Mouse (Mus musculus): ENCODE data around the gene Atic.

DNA sequence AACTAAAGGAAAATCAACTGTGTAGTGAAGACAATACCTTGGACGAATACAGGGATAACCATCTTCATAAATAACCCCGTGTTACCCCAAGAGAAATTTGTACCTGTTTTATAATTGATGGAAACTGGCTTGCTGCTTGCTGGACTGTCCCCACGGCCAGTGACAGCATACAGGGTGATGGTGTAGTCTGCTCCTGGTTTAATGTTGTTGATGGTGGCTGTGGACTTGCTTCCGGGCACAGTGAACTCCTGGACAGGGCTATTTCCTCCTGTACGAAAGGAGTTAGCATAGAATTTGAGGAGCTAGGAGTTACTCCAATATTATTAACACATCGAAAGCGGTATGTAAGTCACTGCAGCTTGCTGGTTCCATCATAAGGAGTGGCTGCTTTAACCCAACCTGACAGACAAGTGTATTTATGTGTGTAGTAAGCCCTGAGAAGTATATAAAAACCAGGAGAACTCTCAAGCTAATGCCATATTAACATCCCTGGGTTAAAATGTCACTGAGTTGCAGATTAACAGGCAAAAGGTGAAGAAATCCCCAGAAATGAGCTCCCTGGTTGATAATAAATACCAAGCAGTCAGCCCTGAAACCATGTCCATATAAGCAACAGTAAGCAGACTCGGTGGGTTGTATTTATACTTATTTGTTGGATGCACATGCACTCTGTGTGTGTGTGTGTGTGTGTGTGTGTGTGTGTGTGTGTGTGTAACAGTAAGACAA lies 49.8 kb downstream of the Atic start:
- TF ChIP-seq CTCF (IDR thresholded peaks at IDR 0.05; ENCODE audit: low read depth) (no peak), EP300 (optimal IDR thresholded peaks at IDR 0.05) (no peak)
